Mouse (Mus musculus) midbrain, embryonic 10.5 days (tissue): ENCODE results near the gene Mknk2. TPM values are rescaled to one million over a fixed set of nuclear protein-coding genes. Genes with fewer than 3 reads are reported as not detected.
"Not testable (repeated sequence)": the region's sequence is repeated elsewhere in the genome, so short reads cannot be mapped to it uniquely, and the experiment has no call there.

Source experiments
- DNase-seq: peaks from one replicate; pipeline ENCODE4 v3.0.0-alpha.2; 2017; ENCODE audit warnings: low spot score
- H3K27ac ChIP-seq: fragments of 300-500 bp; sonication (generic); replicated peaks from 2 replicates; pipeline ENCODE4 v1.5.1; 2016; ENCODE audit warnings: mild to moderate bottlenecking
- H3K27me3 ChIP-seq: fragments of 300-500 bp; sonication (generic); 2 replicates; pipeline ENCODE4 v1.6.1; 2016; ENCODE audit warnings: low read depth, mild to moderate bottlenecking; ENCODE audit not compliant: poor library complexity, severe bottlenecking
- H3K36me3 ChIP-seq: fragments of 300-500 bp; sonication (generic); 2 replicates; pipeline ENCODE4 v1.6.1; 2016; ENCODE audit warnings: mild to moderate bottlenecking, moderate library complexity
- H3K4me1 ChIP-seq: fragments of 300-500 bp; sonication (generic); 2 replicates; pipeline ENCODE4 v1.6.1; 2016
- H3K4me3 ChIP-seq: fragments of 300-500 bp; sonication (generic); 2 replicates; pipeline ENCODE4 v1.5.1; 2016; ENCODE audit warnings: mild to moderate bottlenecking, moderate library complexity
- H3K9me3 ChIP-seq: fragments of 300-500 bp; sonication (generic); replicated peaks from 2 replicates; pipeline ENCODE4 v1.6.1; 2016; ENCODE audit warnings: mild to moderate bottlenecking
- WGBS: fragments of 180-500 bp; shearing (Covaris S2); methylation state at CpG from one replicate; pipeline ENCODE4 v1.1.7; 2016; 5-methylcytosine and 5-hydroxymethylcytosine counted together
- polyA plus RNA-seq: library from polyadenylated mRNA; unstranded; fragments of >200 nt; fragmentation: Nextera tagmentation; extraction: Ambion mirVana; gene quantifications from 2 replicates; pipeline ENCODE4 v1.2.1, GENCODE M21; 2016

Gene Mknk2
- polyA plus RNA-seq, 1 experiment from 2014 or later, result 84.7 TPM

- Histone ChIP-seq H3K4me3 (no peak overlapping the region), H3K9me3 (no peaks in the 10 kb centered on the region), H3K27me3 (no peaks in the 10 kb centered on the region), H3K4me1 (peaks cover 14% of the 10 kb centered on the region), H3K36me3 (peaks cover 56% of the 10 kb centered on the region), H3K27ac (no peak overlapping the region)
- 93% methylated on average over 10 of the region's 10 CpGs for WGBS
- DNase-seq, result no peak
Observed at GRCm38 (mm10) chr10:80650392-80650791, 27.5 kb downstream of the Mknk2 start.

DNA sequence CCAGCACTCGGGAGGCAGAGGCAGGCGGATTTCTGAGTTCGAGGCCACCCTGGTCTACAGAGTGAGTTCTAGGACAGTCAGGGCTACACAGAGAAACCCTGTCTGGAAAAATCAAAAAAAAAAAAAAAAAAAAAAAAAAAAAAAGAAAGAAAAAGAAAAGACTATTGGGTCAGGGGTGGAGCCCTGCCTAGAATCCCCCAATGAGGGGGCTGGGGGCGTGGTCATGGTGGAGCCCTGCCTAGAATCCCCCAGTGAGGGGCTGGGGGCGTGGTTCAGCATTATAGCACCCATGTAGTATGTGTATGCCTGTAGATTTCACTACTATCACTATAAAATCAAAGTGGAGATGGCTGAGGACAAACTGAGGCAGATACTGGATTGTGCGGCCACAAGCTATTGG lies 28.0 kb downstream of the Mknk2 start:
- not testable (repeated sequence) for H3K4me1 ChIP-seq, DNase-seq, H3K4me3 ChIP-seq, H3K27me3 ChIP-seq, H3K9me3 ChIP-seq, H3K27ac ChIP-seq
- H3K36me3 ChIP-seq, result peaks cover 61% of the 10 kb centered on the region
- 85% methylated on average over 6 of the region's 6 CpGs for WGBS

DNA sequence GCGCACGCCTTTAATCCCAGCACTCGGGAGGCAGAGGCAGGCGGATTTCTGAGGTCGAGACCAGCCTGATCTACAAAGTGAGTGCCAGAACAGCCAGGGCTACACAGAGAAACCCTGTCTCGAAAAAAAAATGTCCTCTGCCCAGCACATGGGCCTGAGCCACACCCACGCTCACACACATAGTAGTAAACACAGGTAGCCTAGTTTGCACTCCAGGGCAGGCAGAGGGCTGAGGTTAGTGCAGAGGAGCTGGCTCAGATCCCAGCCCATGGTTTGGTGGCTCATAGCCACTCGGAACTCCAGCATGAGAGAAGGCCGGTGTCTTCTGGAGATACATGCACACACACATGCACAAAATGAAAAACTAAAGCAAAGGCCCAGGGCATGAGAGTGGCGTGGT lies 31.0 kb downstream of the Mknk2 start:
- no peaks in the 10 kb centered on the region for H3K9me3 ChIP-seq
- H3K36me3 ChIP-seq, result peaks cover 85% of the 10 kb centered on the region
- no peak for DNase-seq
- no peaks in the 10 kb centered on the region for H3K27me3 ChIP-seq
- H3K4me3 ChIP-seq, result no peak overlapping the region
- 92% methylated on average over 10 of the region's 10 CpGs for WGBS
- no peak overlapping the region for H3K27ac ChIP-seq
- peaks cover 5% of the 10 kb centered on the region; the same call in 1 of the 2 replicates for H3K4me1 ChIP-seq

GRCm38 (mm10) chr10:80635345-80635744 lies 42.6 kb downstream of the Mknk2 start:
- Histone ChIP-seq H3K4me3 (no peak overlapping the region), H3K36me3 (peaks cover 90% of the 10 kb centered on the region), H3K27ac (no peak overlapping the region), H3K4me1 (no peaks in the 10 kb centered on the region), H3K9me3 (no peaks in the 10 kb centered on the region), H3K27me3 (no peaks in the 10 kb centered on the region)
- no peak for DNase-seq
- WGBS, result 92% methylated on average over 6 of the region's 6 CpGs

DNA sequence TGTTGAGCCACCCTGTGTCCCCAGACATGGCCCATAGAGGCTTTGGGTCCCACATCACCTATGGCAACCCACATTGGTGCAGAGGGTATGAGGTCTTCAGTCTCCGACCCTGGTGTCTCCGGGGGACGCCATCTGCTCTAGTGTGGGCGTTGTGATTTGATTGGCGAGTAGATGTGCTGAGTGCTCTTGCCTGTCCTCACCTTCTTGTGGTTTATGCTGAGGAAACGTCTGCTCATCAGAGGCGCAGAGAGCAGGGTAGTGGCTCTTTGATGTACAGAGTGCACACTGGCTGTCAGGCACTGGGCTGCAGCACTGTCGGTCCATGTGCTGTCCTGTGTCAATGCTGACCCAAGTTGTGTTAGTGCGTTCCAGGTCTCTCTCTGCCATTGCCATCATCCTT lies 49.0 kb downstream of the Mknk2 start:
- Histone ChIP-seq H3K27me3 (no peaks in the 10 kb centered on the region), H3K27ac (0 out of 2 replicates have a peak overlapping the region, but pooled peaks have one; percentile 49), H3K4me3 (no peak overlapping the region; the same call in 1 of the 2 replicates), H3K9me3 (no peaks in the 10 kb centered on the region), H3K36me3 (peaks cover 55% of the 10 kb centered on the region), H3K4me1 (peaks cover 44% of the 10 kb centered on the region)
- 95% methylated on average over 9 of the region's 9 CpGs for WGBS
- DNase-seq, result no peak

DNA sequence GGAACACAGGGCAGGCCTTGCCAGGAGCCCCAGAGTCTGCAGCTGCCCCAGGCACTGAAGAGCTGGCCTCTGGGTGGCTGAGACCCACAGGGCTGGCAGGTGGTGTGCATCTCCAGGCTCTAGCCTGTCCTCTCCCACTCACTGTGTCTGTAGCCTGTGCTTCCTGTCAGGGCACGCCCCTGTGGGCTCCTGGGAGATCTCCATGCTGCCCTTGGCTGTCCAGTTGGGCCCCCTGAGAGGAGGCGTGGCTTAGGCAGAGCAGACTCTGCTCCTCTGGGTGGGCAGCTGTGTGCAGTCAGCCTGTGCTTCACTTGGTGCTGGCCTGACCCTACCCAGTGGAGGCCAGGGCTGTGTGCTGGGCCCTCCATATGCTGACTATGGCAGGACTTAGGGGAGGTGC lies 50.2 kb downstream of the Mknk2 start:
- Histone ChIP-seq H3K4me3 (0 out of 2 replicates have a peak overlapping the region, but pooled peaks have one; percentile 3), H3K27ac (peak overlapping the region; percentile 25; the same call in 1 of the 2 replicates), H3K4me1 (peaks cover 54% of the 10 kb centered on the region), H3K36me3 (peaks cover 48% of the 10 kb centered on the region), H3K9me3 (no peaks in the 10 kb centered on the region), H3K27me3 (no peaks in the 10 kb centered on the region)
- WGBS, result 68% methylated on average over 2 of the region's 2 CpGs
- DNase-seq, result no peak

- DNase-seq, result no peak
- no peak overlapping the region for H3K27ac ChIP-seq
- peaks cover 33% of the 10 kb centered on the region for H3K36me3 ChIP-seq
- H3K4me3 ChIP-seq, result peak overlapping the region; percentile 3; the same call in 1 of the 2 replicates
- H3K27me3 ChIP-seq, result no peaks in the 10 kb centered on the region
- 87% methylated on average over 4 of the region's 4 CpGs for WGBS
- peaks cover 63% of the 10 kb centered on the region for H3K4me1 ChIP-seq
- H3K9me3 ChIP-seq, result no peaks in the 10 kb centered on the region
Observed at GRCm38 (mm10) chr10:80625764-80626163, 52.1 kb downstream of the Mknk2 start.

DNA sequence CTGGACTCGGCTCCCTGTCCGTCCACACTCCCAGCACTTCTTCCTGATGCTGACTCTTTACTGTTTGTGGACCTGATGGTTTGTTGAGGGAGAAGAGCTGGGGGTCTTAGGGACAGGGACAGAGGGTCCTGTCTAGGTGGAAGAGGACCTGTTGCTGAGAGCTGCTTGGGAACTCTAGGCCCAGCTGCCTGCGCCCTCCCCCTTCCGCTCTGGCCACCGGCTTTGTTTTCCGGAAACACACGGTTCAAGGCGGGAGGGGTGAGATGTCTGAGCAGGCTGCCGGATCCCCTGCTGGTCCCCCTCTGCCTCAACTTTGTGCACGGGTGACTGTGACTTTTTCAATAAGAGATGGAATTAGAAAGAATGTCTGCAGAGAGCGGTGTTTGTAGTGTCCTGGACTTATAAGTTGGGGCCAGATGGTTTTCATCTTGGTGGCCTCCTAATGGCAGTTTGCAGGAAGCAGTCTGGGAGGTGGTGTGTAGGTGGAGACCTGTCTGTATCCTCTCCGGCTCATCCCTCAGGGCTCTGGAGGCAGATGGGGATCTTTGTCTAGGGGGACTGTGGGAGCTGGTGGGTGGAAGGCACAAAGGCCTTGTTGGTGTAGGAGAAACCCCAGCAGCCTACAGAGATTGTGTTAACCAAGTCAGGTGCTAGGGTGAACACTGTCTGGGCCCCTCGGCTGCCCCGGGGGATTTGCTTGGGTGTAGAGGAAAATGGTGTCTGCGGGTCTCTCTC lies 54.3 kb downstream of the Mknk2 start:
- WGBS, result 22% methylated on average over 15 of the region's 15 CpGs
- peaks cover 68% of the 10 kb centered on the region for H3K4me1 ChIP-seq
- no peaks in the 10 kb centered on the region for H3K9me3 ChIP-seq
- H3K4me3 ChIP-seq, result peak overlapping the region; percentile 92
- H3K27me3 ChIP-seq, result no peaks in the 10 kb centered on the region
- peak; percentile 53 for DNase-seq
- H3K27ac ChIP-seq, result peak overlapping the region; percentile 95
- H3K36me3 ChIP-seq, result peaks cover 15% of the 10 kb centered on the region

DNA sequence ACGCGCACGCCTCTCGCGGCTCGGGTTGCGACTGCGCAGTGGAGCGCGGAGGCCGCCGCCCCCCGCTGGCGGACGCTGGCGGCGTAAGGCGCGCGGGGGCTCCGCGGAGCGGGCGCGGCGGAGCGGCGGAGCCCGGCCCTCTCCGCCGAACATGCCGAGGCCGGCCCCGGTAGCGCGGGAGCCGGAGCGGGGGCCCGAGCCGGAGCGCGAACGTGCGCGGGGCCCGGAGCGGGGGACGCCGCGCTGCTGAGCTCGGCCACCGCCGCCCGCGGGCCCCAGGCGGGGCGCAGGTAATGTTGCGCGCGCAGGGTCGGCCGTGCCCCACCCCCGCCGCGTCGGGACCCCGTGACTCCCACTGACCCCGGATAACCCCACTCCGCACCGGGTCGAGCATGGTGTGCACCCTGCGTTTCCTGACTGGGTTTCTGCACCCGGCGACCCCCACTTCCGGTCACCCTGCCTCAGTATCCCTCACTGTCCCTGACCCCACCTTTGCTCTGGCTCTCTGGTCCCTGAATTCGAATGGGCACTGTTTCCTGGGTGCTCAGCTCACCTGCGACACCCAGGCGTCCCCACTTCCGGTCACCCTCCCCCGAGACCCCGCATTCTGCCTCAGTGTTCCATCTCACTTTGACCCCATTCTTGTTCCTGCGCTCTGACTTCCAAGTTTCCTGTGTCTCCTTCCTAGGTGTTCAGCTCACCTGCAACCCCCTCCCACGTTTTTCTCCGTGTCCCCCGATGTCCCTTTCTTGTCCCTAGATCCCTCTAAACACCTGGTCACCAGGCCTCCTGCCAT lies 55.1 kb downstream of the Mknk2 start, which contains the start of gene Csnk1g2:
Gene Csnk1g2, plus strand, starts transcription at position 178 of the 796 bp plus-strand sequence.
- peak within 1 kb of the TSS; percentile 95 for H3K27ac ChIP-seq
- peak within 1 kb of the TSS; percentile 92 for H3K4me3 ChIP-seq
- H3K27me3 ChIP-seq, result no peaks in the 10 kb centered on the region
- peaks cover 15% of the 10 kb centered on the region for H3K36me3 ChIP-seq
- H3K9me3 ChIP-seq, result no peaks in the 10 kb centered on the region
- under 1% methylated on average over 82 of the region's 85 CpGs for WGBS
- H3K4me1 ChIP-seq, result peaks cover 60% of the 10 kb centered on the region
- peak; percentile 40 for DNase-seq

GRCm38 (mm10) chr10:80621940-80622660 lies 55.8 kb downstream of the Mknk2 start:
- peak; percentile 99 for DNase-seq
- under 1% methylated on average over 64 of the region's 64 CpGs for WGBS
- Histone ChIP-seq H3K27ac (peak overlapping the region; percentile 95), H3K9me3 (no peaks in the 10 kb centered on the region), H3K4me3 (peak overlapping the region; percentile 92), H3K36me3 (peaks cover 12% of the 10 kb centered on the region), H3K4me1 (peaks cover 53% of the 10 kb centered on the region), H3K27me3 (no peaks in the 10 kb centered on the region)

GRCm38 (mm10) chr10:80621690-80621939 lies 56.3 kb downstream of the Mknk2 start:
- WGBS, result 7% methylated on average over 9 of the region's 9 CpGs
- Histone ChIP-seq H3K4me1 (peaks cover 53% of the 10 kb centered on the region), H3K4me3 (peak overlapping the region; percentile 92), H3K9me3 (no peaks in the 10 kb centered on the region), H3K27me3 (no peaks in the 10 kb centered on the region), H3K36me3 (peaks cover 12% of the 10 kb centered on the region), H3K27ac (peak overlapping the region; percentile 95)
- no peak for DNase-seq

DNA sequence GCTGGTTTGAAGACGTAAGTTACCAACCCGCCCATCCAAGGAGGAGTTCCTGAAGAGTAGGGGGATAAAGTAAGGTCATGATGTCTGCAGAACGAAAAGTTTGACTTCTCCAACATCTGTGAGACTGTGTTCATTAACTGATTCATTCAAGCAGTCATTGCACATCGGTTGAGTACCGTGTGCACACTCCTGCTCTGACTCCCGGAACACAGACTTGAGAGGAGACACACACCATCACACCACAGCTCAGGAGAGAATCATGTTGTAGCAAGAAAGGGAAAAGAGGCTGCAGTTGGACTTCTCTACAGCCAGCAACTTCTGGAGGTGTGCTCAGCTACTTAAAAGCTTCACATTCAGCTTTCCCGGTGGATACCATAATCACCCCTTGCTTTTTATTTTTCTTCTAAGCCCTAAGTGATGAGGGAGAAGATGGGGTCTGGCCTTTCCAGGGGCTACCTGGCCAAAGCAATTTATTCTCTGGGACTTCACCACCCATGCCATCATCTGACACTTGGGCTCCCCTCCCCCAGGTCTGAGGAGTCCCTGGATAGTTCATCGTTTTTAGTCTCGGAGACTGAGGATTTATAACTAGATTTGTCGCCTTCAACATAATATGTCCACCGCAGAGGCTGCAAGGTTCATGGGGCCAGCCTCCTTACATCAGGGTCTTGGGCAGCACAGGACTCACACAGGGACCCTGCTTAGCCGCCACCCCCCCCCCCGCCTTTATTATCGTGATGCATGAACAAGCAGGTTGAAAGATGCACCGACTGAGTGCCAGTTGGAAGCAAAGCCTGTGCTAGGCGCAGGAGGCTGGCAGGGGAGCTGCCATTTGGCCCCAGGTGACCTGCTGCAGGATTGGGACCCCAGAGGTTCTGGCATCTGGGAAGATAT lies 56.9 kb downstream of the Mknk2 start:
- H3K27ac ChIP-seq, result peak overlapping the region; percentile 95
- H3K4me3 ChIP-seq, result peak overlapping the region; percentile 92
- peaks cover 18% of the 10 kb centered on the region for H3K36me3 ChIP-seq
- H3K27me3 ChIP-seq, result no peaks in the 10 kb centered on the region
- H3K4me1 ChIP-seq, result peaks cover 50% of the 10 kb centered on the region
- no peak for DNase-seq
- WGBS, result 59% methylated on average over 16 of the region's 16 CpGs
- no peaks in the 10 kb centered on the region for H3K9me3 ChIP-seq
